Mouse (Mus musculus): ENCODE data around the gene Selenoo.

The Selenoo gene

GRCm38 (mm10) chr15:89076156-89076731 lies 12.6 kb upstream of the Selenoo start:
- peak; percentile 77 to 80 for DNase-seq

GRCm38 (mm10) chr15:89078208-89078836 lies 10.6 kb upstream of the Selenoo start:
- no peak for DNase-seq

DNA sequence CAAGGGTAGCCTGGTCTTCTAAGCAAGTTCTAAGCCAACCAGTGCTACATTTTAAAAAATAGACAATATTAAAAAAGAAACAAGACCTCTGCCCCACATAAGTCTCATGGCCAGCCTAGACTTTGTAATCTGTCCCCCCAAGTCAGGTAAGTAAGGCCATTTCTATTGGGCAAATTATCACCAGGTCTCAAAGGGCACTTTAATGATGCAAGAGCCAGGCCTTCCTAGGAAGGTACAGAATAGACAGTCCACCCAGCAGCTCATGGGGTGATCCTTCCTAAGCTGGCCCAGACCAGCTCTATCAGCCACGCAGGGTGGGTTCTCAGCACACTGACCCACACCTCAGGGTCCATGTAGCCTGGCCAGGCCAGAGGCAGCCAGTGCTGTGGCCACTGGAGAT lies 5.0 kb upstream of the Selenoo start:
- no peak for DNase-seq

- no peak for DNase-seq
Observed at GRCm38 (mm10) chr15:89084826-89085225, 4.1 kb upstream of the Selenoo start.

GRCm38 (mm10) chr15:89089248-89090051 lies 566 bp downstream of the Selenoo start:
- peak; percentile 55 to 58 for DNase-seq

DNA sequence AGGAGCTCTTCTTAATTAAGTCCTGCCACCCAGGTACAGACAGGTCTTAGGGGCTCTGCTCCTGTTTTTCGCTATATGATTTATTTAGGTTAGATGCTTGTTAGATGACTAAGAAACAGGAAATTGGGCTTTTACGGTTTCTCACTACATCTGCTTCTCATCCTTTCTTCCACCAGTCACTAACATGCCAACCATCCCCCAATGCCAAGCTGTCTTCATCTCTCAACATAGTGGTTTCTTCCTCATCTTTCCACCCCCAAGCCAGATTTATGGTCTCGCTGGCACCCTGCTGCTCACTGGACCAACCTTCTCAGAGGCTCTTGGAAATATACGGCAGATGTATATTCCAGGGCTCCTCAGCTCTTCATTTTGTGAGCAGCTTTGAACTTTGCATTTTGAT lies 1.8 kb downstream of the Selenoo start:
- no peak for DNase-seq

GRCm38 (mm10) chr15:89092181-89092580 lies 3.3 kb downstream of the Selenoo start:
- DNase-seq = no peak

DNA sequence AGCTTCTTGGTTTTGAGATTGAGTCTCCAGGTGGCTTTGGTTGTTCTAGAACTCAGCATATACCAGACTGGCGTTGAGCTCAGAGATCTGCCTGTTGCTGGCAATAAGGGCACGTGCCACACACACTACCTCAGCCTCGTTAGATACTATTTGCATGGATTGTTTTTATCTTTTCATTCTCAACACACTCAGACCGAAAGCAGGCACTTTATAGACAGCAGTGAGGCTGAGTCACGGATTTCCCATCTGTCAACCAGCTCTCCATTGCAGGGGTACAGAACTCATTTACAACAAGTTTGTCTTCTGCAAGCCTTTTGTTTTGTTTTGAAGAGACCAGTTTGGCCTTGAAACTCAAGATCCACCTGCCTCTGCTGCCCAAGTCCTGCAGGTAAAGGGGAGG lies 8.6 kb downstream of the Selenoo start:
- DNase-seq = no peak

GRCm38 (mm10) chr15:89098616-89099015 lies 9.7 kb downstream of the Selenoo start:
- peak; percentile 72 to 74 for DNase-seq

GRCm38 (mm10) chr15:89100823-89101222 lies 11.9 kb downstream of the Selenoo start:
- DNase-seq = no peak

GRCm38 (mm10) chr15:89102646-89103045 lies 13.8 kb downstream of the Selenoo start:
- no peak for DNase-seq

DNA sequence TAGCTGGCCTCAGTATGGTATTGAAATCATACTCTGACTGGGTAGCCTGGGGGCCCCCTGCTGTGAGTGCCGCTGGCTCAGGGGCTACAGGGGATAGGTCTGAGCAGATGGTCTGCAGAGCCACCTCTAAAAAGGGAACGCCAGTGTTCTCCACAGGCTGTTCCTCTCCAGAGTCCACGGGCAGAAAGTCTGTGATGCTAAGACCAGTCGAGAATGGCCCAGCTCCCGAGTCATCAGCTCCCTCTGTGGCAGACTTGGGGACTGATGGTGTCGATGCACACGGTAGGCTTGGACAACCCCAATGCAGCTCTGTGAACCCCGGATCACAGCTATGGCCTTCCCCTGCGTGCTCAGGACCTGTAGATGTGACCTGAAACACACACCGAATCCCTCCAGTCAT lies 15.0 kb downstream of the Selenoo start:
- DNase-seq = peak in 1 of 2 experiments; percentile 72

DNA sequence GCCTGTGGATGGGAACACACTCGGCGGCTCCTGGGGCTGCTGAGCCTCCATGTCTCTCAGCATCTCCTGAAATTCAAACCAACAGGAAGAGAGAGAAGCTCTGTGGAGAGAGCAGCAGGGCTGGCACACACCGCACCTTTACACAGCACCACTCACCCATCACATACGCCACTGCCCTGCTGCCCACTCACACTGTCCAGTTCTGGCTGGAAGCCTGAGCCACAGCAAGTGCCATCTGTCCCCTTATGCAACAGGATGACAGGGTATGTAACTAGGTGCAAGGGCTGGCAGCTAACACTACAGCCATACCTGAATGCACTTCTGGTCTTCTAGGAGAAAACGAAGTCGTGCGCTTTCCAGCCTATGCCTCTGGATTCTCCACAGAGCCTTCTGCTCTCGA lies 15.5 kb downstream of the Selenoo start:
- peak; percentile 95 to 96 for DNase-seq

- peak; percentile 81 to 82 for DNase-seq
Observed at GRCm38 (mm10) chr15:89106073-89106472, 17.2 kb downstream of the Selenoo start.

GRCm38 (mm10) chr15:89106976-89107375 lies 18.1 kb downstream of the Selenoo start:
- no peak for DNase-seq

DNA sequence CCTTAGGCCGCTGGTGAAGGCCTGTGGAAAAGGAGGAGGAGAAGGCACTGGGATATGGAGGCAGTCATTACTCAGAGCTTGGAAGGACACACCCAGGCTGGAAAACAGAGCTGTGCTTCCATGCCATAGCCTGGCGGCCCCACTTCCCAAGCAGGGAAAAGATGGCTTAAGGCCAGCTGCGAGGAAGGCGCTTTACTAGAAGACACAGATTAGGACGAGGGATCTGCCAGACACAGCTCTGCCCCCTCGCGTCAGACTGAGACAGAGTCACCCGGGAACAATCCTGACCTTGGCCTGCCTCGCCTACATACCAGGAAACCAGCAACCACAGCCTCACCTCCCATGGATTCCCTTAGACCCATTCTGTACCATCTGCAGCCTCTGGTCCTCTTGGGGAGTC lies 21.3 kb downstream of the Selenoo start:
- peak; percentile 66 to 70 for DNase-seq

DNA sequence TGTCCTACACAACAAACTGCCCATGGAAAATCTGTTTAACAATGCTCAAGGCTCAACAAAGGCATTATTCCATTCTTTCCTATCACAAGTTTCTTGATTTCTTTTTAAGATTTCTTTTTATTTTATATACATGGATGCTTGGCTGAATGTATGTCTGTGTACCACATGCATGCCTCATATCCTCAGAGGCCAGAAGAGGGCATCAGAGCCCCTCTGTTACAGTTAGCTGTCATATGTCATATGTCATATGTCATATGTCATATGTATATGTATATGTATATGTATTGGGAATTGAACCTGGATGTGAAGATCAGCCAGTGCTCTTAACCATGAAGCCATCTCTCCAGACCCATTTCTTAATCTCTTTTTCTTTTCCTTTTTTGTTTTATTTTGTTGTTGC lies 29.1 kb downstream of the Selenoo start:
- no peak for DNase-seq

- peak; percentile 96 to 97 for DNase-seq
Observed at GRCm38 (mm10) chr15:89122649-89123366, 33.9 kb downstream of the Selenoo start, which contains the start of gene Tubgcp6. Gene Tubgcp6 (minus strand): TSS chr15:89123112.

DNA sequence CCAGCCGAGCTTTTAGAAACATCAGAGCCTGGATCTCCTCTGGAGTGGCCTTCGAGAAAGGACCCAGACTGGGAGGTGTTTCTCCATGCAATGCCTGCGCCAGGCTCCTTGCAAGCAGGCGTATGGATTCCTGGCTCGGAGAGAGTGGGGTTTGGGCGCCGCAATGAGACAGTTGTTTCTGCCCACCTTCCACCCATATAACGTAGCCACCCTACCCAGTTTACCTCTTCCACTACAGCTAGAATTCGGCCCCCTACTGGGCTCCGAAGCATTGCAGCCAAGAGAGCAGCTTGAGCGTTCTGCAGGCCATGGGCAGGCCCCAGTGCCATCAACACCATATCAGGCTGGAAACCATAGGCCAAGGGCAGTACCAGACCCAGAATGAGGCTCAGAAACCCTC lies 34.7 kb downstream of the Selenoo start:
- peak; percentile 58 to 65 for DNase-seq

GRCm38 (mm10) chr15:89124312-89124711 lies 35.4 kb downstream of the Selenoo start:
- DNase-seq = no peak

DNA sequence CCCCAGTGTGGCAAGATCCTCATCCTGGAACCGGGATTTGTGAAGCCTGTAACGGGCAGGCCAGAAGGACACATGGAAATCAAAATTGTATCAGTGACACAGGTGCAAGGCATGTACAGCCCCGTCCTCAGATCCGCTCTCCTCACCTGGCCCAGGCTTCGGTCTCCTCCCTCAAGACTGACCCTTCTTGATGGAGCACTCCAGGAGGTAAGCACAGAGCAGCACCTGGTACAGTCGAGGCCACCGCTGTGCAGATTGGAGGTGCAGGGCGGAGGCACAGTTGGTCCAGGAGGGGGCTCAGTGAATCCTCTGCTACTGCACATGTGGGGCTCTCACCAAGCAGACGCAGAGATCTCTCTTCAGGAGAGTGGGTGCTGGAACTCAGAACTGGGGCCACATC lies 36.5 kb downstream of the Selenoo start:
- DNase-seq = no peak

DNA sequence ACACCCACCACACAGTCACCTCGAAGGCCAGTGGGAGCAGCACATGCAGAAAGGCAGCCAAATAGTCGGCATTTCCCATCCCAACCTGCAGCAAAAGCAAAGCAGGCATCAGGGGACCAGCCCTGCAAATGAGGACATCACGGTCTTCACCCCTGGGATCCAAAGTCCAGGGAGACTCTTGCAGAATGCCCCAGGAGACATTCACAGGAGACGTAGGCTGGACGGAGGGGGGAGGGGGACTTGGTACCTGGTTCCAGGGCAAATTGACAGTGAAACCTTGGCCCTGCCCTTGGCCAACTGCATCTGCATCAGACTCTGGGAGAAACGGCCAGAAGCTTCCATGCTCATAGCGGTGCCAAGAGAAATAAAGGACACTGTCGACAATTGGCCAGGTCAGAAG lies 37.7 kb downstream of the Selenoo start:
- DNase-seq = no peak

- DNase-seq = no peak
Observed at GRCm38 (mm10) chr15:89127364-89127940, 38.6 kb downstream of the Selenoo start.

Data from cerebellum, postnatal 36 days (tissue).